Mouse (Mus musculus) cortical plate, adult 2 months (tissue): Measurements from ENCODE around the gene Cavin1.

Source experiments
- CTCF ChIP-seq: fragments of 200-500 bp; IDR thresholded peaks from 2 replicates; pipeline ENCODE4 v1.5.1; 2011; ENCODE audit warnings: mild to moderate bottlenecking, control low read depth, low read length; ENCODE audit not compliant: insufficient read depth; ENCODE audit errors: extremely low read depth
- POLR2A ChIP-seq: fragments of 200-500 bp; IDR thresholded peaks from 2 replicates; pipeline ENCODE4 v1.6.1; 2011; ENCODE audit warnings: mild to moderate bottlenecking, low read length, control low read depth; ENCODE audit not compliant: insufficient read depth; ENCODE audit errors: extremely low read depth

DNA sequence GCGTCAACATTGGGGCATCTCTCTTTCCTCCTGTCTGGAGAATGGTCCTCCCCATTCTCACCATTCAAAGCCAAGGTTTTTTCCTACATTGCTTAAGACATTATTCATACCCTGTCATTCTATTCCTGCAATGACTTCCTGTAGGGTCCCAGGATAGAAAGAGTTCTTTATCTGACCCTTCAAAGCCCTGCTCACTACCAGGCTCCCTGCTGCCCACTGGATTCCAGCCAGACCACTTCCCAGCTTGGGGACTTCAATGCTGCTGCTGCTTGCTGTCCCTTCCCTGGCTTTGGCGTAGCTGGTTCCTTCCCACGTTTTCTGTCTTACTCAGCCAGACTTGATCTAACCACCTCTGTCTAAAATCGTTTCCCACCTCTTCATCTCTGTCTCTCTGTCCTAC, 23.8 kb downstream of the Cavin1 start:
- TF ChIP-seq CTCF = no peak
- no peak for TF ChIP-seq POLR2A
